Mouse (Mus musculus) megakaryocyte progenitor cell, adult 5-6 weeks (primary cell): ENCODE results near the gene 4931409K22Rik. TPM values are rescaled to one million over a fixed set of nuclear protein-coding genes. Genes with fewer than 3 reads are reported as not detected.

Source experiments
- ATAC-seq: replicated peaks from 2 replicates; pipeline ENCODE4 v1.8.0; 2016; ENCODE audit warnings: mild to moderate bottlenecking, moderate TSS enrichment, inconsistent platforms; ENCODE audit not compliant: poor library complexity
- total RNA-seq, 2 experiments: library from RNA; stranded (forward) in 1 of 2; stranded (reverse) in 1 of 2; fragments of 157-497, 149-512 nt in 1 of 2; fragments of 200-1000 nt in 1 of 2; gene quantifications; 2 replicates each; pipeline versions ENCODE4 v1.2.3 to v1.2.4; 2015 to 2017

The 4931409K22Rik gene
- total RNA-seq, 2 experiments from 2014 or later = not detected

- ATAC-seq = no peak
Observed at GRCm38 (mm10) chr5:24541144-24541569, 15.5 kb downstream of the 4931409K22Rik start.

GRCm38 (mm10) chr5:24540387-24541143 lies 16.0 kb downstream of the 4931409K22Rik start, which contains the start of gene Asb10:
TSS of gene Asb10 (minus strand) at chr5:24540978.
- ATAC-seq = peak; percentile 64

GRCm38 (mm10) chr5:24539571-24540296 lies 16.9 kb downstream of the 4931409K22Rik start:
- no peak for ATAC-seq

GRCm38 (mm10) chr5:24537618-24538017 lies 19.0 kb downstream of the 4931409K22Rik start:
- ATAC-seq = no peak

GRCm38 (mm10) chr5:24536511-24536910 lies 20.1 kb downstream of the 4931409K22Rik start:
- ATAC-seq = no peak

GRCm38 (mm10) chr5:24535731-24536130 lies 20.9 kb downstream of the 4931409K22Rik start:
- no peak for ATAC-seq

- no peak for ATAC-seq
Observed at GRCm38 (mm10) chr5:24534292-24534691, 22.3 kb downstream of the 4931409K22Rik start.

- no peak for ATAC-seq
Observed at GRCm38 (mm10) chr5:24533391-24533790, 23.2 kb downstream of the 4931409K22Rik start.

GRCm38 (mm10) chr5:24530042-24530689 lies 26.4 kb downstream of the 4931409K22Rik start:
- ATAC-seq = peak; percentile 99

- ATAC-seq = no peak
Observed at GRCm38 (mm10) chr5:24527780-24528179, 28.8 kb downstream of the 4931409K22Rik start.

GRCm38 (mm10) chr5:24526889-24527230 lies 29.7 kb downstream of the 4931409K22Rik start, which contains the start of gene Gbx1:
TSS of gene Gbx1 (minus strand) at chr5:24527202.
- ATAC-seq = 0 out of 2 replicates have a peak, but pooled peaks have one; percentile 16

- ATAC-seq = no peak
Observed at GRCm38 (mm10) chr5:24526190-24526888, 30.3 kb downstream of the 4931409K22Rik start.

- ATAC-seq = no peak
Observed at GRCm38 (mm10) chr5:24525360-24526189, 31.0 kb downstream of the 4931409K22Rik start.

- 0 out of 2 replicates have a peak, but pooled peaks have one; percentile 37 for ATAC-seq
Observed at GRCm38 (mm10) chr5:24524522-24524921, 32.1 kb downstream of the 4931409K22Rik start.

- ATAC-seq = no peak
Observed at GRCm38 (mm10) chr5:24523806-24524205, 32.8 kb downstream of the 4931409K22Rik start.

GRCm38 (mm10) chr5:24521366-24521765 lies 35.2 kb downstream of the 4931409K22Rik start:
- ATAC-seq = no peak

- ATAC-seq = no peak
Observed at GRCm38 (mm10) chr5:24512271-24512670, 44.3 kb downstream of the 4931409K22Rik start.

GRCm38 (mm10) chr5:24510635-24511034 lies 46.0 kb downstream of the 4931409K22Rik start:
- ATAC-seq = peak; percentile 61; the same call in 1 of the 2 replicates

GRCm38 (mm10) chr5:24508406-24508805 lies 48.2 kb downstream of the 4931409K22Rik start:
- no peak for ATAC-seq

GRCm38 (mm10) chr5:24505513-24505912 lies 51.1 kb downstream of the 4931409K22Rik start:
- peak; percentile 90 for ATAC-seq
